Mouse (Mus musculus) liver, postnatal 0 days (tissue): ENCODE results near the gene Cyth3.

Experiments
- CTCF ChIP-seq: sonication (generic); IDR thresholded peaks from 2 replicates; pipeline ENCODE4 v1.5.1; 2016; ENCODE audit warnings: antibody characterized with exemption, low read depth
- EP300 ChIP-seq: IDR thresholded peaks from 2 replicates; pipeline ENCODE4 v1.6.1; 2016; ENCODE audit warnings: antibody characterized with exemption, low read depth, mild to moderate bottlenecking

DNA sequence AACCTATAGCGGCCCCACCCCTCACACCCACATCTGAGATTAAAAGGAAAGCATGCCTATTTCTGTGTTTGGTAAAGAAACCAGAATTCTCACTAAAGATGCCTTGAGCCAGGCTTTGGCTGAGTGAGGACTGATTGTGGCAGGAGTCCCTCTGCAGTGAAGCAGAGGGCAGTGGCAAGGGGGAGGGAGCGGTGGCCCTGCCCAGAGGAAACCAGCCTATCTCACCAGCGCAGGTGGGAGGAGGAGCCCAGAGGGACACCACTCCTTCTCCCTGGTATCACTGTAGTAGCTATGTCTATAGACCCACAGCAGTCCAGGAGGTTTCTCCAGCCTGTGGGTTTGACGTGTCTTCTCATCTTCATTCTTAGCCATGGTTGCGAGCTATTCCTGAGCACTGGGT lies 78.0 kb downstream of the Cyth3 start:
- peak; percentile 78 for TF ChIP-seq EP300
- TF ChIP-seq CTCF, result peak; percentile 26; the same call in 1 of the 2 replicates
